Mouse (Mus musculus) C2C12 (cell line): ENCODE data around the gene Ptp4a2.

Source experiments
- CTCF ChIP-seq: IDR thresholded peaks from one replicate; pipeline ENCODE4 v1.5.1; 2011; ENCODE audit not compliant: control insufficient read depth, insufficient read depth, insufficient read length
- MYOG ChIP-seq: IDR thresholded peaks from one replicate; pipeline ENCODE4 v1.6.1; 2011; ENCODE audit not compliant: control insufficient read depth, insufficient read length; ENCODE audit errors: extremely low read depth

DNA sequence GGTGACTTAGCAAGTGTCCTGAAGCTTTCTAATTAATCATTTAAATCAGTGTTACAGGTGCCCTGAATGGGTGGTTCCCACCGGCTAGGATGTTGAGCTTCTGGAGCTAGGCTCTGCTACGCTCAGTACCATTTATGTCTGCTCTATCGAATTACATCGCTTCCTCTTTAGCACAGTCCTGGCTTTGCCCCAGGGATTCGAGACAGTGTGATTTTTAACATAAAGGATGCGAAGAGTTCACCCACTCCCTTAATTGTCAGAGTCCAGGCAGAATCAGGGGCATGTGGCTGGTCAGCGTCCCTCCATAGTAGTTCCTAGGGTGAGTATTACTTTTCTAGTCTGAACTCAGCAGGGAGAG, 39.7 kb upstream of the Ptp4a2 start:
- TF ChIP-seq CTCF (no peak), MYOG (no peak)
